Mouse (Mus musculus) adrenal gland (tissue): Measurements from ENCODE around the gene Fga.

Source experiments
- intact Hi-C: fragments of 180-260 bp; cut with DNase I; formaldehyde crosslinking; loops from one replicate; pipeline ENCODE4 v1.15.1; 2025

Gene Fga

GRCm38 (mm10) chr3:83080567-83081055 lies 54.7 kb downstream of the Fga start:
- intact Hi-C loops = loop anchor here (1.0 kb wide), 1 partner anchor 81 kb away; no protein-coding TSS in a partner anchor
